Mouse (Mus musculus): Measurements from ENCODE around the gene Itgb5.

The Itgb5 gene

DNA sequence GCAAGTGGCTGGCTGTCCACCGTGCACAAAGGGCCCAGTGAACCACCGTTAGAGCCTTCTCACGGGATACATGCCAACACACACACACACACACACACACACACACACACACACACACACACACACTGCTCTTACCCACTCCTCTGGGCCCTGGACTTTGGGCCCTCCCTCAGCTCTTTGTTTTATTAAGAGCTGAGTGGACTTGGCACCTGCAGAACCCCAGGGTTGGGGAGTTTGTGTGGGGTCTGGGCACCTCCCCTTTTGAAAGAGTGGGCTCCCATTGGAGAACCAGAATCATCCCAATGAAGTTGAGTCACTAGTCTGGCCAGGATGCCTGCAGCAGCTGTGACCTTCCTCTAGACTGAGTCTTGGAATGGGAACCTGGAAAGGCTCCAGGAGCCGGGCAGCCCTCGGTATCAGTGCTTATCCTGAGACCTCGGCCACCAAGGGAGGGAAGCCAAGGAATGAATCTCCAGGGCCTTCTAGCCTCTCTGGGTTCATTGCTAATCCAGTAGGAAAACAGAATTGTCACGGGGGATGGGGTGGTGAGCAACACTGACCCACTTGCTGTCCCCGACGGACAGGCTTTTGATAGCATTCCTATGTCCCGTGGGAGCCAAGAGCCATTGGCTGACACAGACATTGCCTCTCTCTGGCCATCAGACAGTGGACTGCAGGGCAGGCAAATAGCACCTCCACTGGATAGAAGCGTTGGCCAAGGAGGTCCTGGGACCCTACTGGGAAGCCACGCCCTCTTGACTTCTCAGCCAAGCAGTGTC, 87.2 kb downstream of the Itgb5 start:
- no peak for DNase-seq

DNA sequence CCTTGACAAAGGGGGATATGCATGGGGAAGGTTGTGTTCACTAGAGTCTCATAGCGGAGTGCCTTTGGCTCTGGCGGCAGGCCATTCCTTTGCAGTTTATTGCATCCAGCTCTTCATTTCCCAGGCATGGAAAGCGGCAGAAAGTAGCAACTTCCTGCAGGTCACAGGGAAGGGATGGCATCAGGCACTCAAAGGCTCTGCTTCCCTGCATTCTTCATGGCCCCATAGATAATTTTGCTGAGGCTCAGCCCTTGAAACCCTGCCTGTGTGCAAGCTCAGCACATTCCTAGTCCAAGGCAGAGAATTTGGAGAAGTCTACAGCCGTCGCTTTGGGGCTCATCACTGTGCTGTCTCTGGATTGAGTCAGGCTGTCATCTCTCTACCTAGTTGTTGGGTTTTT, 87.9 kb downstream of the Itgb5 start:
- no peak for DNase-seq

DNA sequence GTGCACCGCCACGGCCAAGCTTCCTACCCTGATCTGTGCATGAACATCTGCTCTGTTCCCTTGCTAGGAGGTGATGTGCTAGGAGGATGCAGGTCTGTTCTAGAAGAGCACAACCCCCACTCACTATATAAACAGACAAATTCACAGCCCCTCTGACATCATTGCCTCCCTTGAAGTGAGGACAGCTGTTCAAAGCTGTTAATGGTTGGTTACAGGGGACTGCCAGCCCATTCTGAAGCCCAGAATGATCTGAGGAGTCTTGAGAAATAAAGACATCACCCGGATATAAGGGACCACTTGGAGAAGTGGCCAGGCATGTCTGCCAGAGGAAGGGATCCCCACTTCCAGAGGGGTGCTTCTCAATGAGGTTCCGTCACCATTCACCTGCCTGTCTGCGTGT, 88.5 kb downstream of the Itgb5 start:
- DNase-seq, result no peak

DNA sequence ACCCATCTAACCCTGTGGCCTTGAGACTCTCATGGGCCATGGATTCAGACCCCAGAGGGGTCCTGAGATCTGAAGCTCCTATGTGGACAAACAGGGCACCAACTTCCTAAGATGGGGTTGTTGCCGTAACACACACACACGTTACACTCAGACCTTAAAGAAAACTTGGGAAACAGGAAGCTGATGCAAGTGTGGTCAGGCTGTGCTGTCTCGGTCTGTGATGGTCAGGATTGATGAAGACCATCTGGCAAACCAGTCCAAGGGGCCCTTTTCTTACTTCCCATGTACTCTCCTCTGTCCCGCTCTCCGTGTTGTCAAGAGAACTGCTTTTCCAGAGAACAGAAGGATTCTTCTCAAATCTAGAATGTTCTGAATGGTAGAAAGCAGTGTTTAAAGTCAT, 92.0 kb downstream of the Itgb5 start:
- no peak for DNase-seq

DNA sequence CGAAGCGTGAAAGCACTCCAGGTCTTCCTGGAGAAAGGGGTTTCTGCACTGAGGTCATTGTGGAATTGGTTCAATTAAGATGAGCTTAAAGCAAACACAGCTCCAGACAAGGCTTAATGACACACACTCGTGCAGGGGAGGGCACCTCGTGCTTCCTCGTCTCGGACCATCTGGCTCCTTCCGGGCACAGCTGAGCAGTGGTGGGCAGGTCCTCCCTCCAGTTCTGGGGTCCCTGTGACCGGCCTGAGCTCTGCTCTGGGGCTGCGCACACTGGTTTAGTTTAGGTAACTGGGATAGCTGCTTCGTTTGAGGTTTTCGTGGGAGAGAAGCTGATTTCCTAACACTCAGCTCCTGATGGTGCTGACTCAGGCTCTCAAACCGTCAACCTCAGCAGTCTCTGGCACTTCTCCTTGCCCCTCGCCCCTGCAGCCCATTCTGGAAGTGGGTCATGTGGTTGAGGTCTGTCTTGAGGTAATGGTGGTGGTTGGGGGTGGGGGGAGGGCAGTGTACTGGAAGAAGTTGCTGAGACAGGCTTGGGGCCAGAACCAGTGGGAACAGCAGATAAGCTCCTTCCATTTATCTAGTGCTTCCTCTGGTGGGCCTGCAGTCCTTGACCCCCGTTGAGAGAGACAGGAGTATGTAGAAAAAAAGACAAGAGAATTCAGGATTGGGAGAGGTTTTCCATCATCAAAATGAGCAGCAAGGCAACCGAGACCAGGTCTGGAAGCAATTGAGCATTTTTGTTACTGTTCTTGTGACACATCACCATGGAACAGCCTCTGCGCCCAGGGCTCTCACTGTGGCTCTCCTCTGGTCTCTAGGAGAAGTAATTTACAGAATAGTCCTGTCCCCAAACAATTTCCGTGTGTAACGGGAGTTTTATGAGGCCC, 92.9 kb downstream of the Itgb5 start:
- DNase-seq, result no peak

DNA sequence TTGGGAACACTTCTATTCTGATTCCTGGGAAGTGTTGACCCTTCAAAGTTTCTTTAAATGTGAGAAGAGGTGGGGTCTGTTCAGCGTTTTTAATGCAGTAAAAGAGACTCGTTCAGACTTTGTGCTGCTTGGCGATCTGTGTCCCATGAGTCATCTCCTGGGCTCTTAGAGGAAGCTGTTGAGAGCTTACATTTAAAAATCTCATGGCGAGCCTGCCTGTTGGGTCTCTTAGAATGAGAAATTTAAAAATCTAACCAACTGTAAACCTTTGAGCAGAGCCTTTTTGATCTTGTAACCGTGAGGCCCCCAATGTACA, 93.5 kb downstream of the Itgb5 start:
- no peak for DNase-seq

DNA sequence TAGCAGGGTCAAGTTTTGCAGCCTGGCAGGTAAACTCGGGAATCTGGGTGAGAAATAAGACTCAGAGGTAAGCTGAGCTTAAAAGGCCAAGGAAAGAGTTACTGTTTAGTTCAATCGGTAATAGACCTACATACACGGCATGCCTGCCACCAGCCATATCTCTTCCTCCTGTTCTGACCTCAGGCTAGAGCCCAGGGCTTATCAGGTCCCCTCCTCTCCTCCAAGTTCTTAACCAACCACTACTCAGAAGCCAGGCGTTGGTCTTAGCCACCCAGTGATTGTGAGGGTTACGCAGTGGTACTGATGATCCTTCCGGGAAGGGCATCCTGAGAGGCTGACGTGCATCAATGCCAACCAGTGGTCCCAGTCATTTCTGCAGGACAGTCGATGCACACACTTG, 94.3 kb downstream of the Itgb5 start:
- DNase-seq, result no peak

DNA sequence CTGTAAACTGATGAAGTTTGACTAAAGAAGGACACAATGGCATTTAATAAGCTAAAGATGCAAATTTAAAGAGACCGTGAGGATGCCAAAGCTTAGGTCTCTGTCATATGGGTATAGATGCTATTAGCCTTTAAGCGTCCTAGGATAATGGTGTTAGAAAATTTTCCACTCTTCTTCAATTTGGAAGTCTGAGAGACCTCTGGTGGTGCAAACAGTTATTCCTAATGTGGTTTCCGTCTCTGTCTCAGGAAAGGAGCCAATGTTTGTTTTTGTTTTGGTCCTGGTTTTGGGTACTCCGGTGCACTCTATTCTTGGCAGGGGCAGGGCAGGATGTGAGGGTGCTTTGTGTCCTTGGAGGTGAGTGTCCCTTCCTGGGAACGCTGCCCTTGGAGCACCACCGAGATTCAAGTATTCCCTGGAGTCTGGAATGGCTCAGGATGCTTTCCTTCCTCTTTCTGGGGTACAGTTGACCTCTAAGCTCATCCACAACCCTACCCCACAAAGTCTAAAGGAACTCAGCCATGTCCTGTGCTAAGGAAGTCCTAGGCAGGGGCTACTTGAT, 97.9 kb downstream of the Itgb5 start:
- DNase-seq, result no peak

DNA sequence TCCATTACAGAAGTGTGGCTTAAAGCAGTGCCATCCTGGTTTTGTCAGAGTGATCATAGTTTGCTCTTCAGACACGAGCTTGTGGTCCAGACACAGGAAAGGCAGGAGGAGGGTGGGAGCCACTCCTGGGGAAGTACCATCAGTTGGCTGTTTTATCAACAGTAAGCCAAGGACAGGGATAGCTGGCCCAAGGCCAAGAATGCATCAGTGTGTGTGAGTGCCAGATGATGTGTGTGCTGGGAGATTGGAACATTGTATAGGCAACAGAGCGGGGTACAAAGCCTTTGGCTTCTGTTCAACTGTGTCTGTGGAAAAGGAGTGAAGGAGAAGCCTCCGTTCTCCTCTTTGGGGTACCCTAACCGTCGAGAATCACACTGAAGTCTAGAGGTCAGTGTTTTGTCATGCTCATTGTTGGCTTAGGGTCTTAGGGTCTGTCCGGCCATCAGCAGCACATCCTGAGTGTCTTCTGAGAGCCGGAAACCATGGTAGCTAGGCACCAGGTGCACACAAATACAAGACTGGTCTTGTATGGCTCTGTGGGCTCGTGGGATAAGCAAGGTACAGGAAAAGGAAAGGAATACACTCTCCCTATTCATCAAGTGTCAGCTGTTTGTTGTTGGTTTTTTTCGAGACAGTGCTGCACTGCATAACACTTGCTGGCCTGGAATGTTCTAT, 99.5 kb downstream of the Itgb5 start:
- DNase-seq, result no peak

DNA sequence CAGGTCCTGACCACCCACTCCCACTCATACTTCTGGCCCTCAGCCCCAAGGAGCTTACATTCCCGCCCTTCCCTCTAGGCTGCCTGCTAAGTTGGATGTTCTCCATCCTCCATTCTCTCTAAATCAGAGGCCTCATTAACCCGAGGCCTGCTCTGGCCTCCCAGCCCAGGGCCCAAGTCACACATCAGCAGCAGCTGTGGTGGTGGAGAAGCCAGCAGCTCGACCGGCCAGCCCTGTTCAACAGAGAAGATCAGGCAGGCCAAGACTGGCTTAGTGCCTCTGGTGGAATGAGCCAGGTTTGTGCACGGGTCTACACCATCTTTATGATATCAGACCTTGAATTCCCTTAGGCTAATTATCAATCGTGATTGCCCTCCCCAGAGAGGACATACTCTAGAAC, 101.3 kb downstream of the Itgb5 start:
- DNase-seq, result no peak

DNA sequence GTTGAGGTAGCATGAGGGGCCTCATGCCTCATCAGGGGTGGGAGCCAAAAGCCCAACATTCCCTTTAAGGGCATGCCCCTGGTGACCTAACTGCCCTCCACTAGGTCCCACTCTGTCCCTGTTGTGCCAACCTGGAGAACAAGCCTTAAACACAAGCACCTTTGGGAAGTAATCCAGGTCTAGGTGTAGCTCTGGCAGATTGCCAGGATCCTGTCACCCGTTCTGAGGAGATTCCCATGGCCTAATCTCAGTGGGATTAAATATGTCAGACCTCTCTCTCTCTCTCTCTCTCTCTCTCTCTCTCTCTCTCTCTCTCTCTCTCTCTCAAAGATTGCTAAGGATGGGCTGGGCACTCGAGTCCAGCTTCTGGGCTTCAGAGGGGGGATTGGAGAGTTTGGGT, 102.2 kb downstream of the Itgb5 start:
- DNase-seq, result no peak

DNA sequence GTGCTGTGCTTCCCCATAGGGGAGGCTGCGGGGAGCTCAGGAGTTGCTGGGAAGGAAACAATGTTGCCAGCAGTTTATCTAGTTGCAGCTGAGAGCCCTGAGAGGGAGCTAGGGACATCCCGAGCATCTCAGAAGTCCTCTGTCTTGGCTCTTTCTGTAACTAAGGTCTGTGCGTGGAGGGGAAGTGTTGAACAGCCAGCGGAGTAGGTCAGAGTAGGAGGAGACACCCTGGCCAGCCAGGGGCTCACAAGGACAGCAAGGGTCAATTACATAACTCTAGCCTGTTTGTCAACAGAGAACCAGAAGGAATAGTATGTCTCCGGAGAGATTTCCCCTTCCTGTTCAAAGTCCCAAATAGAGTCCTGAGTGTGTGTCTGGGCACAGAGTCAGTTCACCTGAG, 102.7 kb downstream of the Itgb5 start:
- DNase-seq, result no peak

DNA sequence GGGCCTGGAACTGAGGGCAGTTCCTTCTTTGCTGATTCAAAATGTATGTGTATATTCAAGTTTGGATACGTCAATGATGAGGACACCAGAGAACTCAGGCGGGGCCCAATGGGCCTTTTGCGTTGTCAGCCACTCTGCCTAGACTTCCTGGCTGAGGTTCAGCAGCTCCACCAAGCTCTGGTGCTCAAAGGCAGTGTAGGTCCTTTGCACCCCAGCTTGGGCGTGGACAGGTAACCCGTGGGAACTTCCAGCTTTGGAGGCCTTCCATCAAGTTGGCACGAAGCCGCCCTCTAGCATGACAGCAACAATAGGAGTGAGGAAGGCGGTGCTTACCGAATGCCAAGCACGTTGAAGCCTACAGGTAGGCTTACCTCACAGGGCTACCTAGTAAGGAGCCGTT, 103.9 kb downstream of the Itgb5 start:
- DNase-seq, result no peak

DNA sequence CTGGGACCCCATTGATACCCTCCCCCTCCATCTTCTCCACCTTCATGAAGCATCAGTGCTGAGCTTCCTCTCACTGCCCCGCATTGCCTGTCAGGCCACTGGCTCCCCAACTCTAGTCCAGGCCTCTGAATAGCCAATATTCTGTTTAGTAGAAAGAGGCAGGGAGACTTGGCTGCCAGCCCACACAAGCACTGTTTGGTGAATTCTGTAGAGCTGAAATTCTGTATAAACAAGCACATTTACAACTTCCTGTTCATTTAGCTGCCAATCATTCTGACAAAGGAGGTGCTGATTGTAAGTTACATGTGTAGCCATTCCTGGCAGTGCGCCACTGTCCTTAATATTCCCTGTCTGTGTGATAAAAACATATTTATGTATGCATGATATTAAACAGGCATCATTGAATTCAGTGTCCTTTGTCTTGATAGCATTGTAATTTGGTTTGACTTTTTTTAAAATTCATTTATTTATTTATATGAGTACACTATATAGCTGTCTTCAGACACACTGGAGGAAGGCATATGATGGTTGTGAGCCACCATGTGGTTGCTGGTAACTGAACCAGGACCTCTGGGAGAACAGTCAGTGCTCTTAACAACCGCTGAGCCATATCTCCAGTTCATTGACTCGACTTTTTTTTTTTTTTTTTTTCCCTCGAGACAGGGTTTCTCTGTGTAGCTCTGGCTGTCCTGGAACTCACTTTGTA, 105.4 kb downstream of the Itgb5 start:
- DNase-seq, result peak; percentile 40

DNA sequence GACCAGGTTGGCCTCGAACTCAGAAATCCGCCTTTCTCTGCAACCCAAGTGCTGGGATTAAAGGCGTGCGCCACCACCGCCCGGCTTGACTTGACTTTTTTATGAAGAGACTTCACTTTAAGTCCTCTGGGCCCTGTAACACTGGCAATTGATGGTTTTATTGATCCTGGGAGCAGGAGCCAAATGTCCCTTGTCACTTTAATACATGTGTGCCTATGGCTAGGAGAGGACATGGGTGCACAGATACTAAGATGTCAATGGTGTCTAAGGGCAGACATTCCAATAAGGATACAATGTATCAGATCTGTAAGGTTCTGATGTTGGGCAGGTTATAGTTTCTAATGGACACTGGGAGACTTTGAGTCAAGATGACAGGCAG, 105.9 kb downstream of the Itgb5 start:
- DNase-seq, result no peak

DNA sequence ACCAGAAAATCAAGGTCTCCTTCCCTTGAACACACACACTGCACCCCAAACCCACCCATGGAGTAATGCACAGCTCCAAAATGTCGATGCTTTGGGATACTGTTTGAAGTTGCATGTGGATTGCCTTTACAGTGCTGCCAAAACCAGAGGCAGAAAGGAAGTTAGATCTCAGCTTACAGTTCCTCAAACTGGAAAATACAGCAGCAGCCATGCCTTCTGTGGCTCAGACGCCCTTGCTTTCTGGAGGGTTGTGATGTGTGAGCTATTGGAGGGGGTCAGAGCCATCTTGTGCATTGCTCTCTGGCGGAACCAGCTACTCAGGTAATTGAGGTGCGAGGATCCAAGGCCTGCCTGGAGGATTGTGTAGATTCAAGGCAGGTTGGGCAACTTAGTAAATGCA, 107.4 kb downstream of the Itgb5 start:
- no peak for DNase-seq

DNA sequence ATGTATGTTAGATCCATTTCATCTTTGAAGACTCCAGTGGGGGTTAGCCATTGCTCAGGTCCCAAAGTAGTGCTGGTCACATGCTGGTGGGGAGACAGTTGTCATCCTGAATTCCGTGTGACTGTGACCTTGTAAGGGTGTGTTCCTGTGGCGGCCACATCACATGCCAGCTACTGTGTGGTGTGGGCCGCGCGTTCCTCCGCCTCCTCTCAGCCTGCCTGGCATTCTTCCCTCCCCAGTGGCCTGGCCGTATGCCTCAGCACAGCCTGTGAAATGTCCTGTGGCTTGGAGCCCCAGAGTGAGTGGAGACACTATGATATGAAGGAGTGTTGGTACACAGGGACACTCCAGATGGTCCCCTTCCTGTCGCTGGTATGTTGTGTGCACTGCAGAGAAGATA, 108.1 kb downstream of the Itgb5 start:
- DNase-seq, result peak; percentile 53

DNA sequence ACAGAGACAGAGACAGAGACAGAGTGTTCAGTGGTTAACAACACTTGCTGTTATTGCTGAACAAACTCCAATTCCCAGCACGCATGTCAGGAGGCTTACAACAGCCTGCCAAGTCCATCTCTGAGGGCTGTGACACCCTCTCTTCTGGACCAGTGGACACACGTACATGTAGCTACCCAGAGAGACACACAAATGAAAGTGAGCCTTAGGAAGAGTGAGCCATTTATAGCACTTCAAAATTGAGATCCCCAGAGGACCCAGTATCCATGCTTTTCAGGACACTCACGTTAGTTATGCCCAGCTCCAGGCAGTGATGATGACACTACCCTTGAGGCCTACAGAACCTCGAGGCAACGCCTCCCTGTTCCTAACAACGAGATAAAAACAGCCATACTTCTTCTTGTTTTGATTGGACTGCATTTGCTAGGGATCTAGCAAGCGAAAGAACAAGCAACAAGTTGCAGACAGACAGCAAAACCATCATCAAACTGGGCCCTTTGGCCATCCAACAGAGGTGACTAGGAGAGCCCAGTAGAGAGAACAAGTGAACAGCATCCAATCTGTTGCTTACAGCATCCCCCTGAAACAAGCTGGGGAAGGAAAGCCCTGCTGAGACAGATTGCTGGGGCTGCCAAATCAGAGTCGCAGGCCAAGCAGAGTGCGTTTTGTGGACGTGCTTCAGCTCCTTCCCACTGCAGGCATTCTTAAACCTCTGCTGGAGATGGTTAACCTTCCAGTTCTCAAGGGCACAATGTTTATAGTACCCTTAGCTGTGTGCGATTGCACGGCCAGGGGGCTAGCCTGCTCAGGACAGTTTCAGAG, 109.1 kb downstream of the Itgb5 start:
- DNase-seq, result no peak

DNA sequence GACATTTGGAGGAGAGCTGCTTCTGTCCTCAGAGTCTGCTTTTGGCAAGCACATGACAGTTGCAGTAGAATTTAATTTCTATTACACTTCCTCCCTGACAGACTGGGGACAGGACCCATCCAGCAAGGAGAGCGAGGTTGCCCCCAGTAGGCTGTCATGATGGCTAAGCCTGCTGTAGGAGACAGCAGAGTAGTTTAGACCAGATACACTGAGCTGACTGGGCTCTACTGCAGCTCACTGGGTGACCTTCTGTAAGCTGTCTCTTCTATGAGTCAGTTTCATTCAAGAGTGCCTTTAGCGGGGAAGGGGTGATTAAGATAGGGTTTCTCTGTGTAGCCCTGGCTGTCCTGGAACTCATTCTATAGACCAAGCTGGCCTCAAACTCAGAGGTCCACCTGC, 109.7 kb downstream of the Itgb5 start:
- no peak for DNase-seq

DNA sequence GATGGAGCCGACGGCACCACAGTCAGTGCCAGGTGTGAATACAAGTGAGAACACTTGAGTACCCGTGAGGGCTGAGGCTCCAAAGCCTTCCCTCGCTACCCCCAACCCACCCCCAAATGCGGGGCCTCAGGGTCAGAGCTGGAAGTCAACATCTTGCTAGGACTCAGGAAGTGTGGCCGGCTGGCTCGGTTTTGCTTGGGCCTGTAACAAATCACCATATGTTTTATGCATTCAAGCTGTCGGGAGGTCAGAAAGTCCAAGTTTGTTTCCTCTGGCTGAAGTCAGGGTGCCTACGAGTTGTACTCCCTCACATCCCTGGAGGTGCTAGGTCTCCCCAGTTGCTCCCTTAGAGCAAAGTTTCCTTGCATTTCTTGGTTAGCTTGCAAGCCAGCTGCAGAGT, 110.2 kb downstream of the Itgb5 start:
- no peak for DNase-seq

DNA sequence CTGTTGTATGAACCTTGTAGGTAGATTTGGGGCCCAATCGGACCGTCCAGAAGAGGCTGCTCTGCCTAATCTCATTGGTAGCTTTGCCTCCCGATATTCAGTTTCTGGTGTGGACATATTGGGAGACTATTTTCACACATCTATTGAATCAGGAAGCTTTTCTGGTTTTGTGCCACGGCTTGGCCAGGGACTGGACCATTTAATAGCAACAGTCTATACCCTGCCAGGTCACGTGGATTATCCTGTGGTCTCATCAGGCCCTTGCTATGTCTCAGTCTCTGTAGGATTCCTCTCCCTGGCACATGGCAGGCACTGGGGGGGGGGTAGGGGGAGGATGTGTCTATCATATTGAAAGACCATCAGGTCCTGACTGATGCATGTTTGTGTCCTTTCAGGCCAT, 110.6 kb downstream of the Itgb5 start:
- DNase-seq, result no peak

DNA sequence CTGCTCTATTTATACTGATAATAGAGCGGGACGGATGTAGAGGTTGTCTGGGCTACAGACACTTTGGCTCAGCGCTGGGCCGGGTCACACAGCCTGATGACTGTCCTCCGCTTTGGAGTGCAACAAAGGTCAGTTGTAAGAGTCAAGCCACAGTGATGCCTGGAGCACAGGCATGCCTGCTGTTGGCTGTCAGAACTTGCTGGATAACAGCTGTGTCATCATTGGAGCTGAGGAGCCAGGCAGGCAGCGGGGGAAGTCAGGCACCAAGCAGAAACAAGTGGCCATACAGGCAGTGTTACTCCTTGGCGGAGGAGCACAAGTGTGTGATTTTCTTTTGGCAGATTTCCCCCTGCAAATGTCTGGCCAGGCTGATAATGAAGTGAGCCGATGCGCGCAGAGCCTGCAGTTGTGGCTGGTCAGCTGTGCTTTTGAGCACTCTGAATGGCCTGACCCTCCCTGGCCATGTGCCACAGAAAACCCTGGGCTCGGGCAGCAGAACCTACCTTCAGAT, 111.9 kb downstream of the Itgb5 start:
- DNase-seq, result no peak
